20 mouse cellular contexts compared by ENCODE assay signal in genomic region chr3:96033046-96033445, GRCm38 (mm10). TPM values are rescaled to one million over a fixed set of nuclear protein-coding genes. Genes with fewer than 3 reads are reported as not detected.
DNase-seq lines count a peak whose midpoint lies in the region; ATAC-seq lines count a peak whose summit lies in the region.
"Had no signal": no experiment of that assay in that cellular context is flagged by ENCODE, and none has a peak within 500 bp of the region (broad histone marks: within the 10 kb centered on the region; RNA-seq: fewer than 3 reads in every experiment).

No protein-coding gene starts in this region.

- H3K9me3 ChIP-seq in midbrain, embryonic 11.5 days (ENCODE audit: control insufficient read depth, low read length) = no peaks in the 10 kb centered on the region
- no peaks in the 10 kb centered on the region for H3K9me3 ChIP-seq in midbrain, embryonic 10.5 days (replicated peaks)
- H3K9me3 ChIP-seq: hindbrain, embryonic 15.5 days; limb, embryonic 12.5 days; stomach, embryonic 15.5 days had no signal

- DNase-seq in midbrain, embryonic 11.5 days (ENCODE audit: low spot score, missing footprints) = peak; percentile 69
- DNase-seq in midbrain, embryonic 10.5 days (ENCODE audit: low spot score) = no peak
- DNase-seq in thymus, adult 18-20 months = peak; percentile 25 to 54
- DNase-seq in Muller cell, postnatal 12 days (ENCODE audit: inconsistent ontology term) = no peak
- no peak for DNase-seq in adrenal gland, adult (ENCODE audit: inconsistent age in 2 of 2, low spot score in 1 of 2)
- DNase-seq in ovary, postnatal 36 days (ENCODE audit: low spot score) = no peak
- DNase-seq: adrenal gland, adult 8-10 months; cerebellum, adult 18-20 months; gastrocnemius, postnatal 10 days; kidney, adult 11 months; lung, postnatal 10 days; midbrain, embryonic 14.5 days; right cerebral cortex, adult 18-20 months had no signal

- no peaks in the 10 kb centered on the region for H3K4me1 ChIP-seq in midbrain, embryonic 11.5 days (ENCODE audit: control insufficient read depth, insufficient read depth, low read length)
- no peaks in the 10 kb centered on the region for H3K4me1 ChIP-seq in midbrain, embryonic 10.5 days
- H3K4me1 ChIP-seq: hindbrain, embryonic 15.5 days; limb, embryonic 12.5 days; stomach, embryonic 15.5 days had no signal

- no peak overlapping the region for H3K4me3 ChIP-seq in midbrain, embryonic 11.5 days (ENCODE audit: low read depth, low read length)
- H3K4me3 ChIP-seq in midbrain, embryonic 10.5 days = no peak overlapping the region
- H3K4me3 ChIP-seq: hindbrain, embryonic 15.5 days; layer of hippocampus, adult 2 months; left cerebral cortex, adult 2 months; limb, embryonic 12.5 days; stomach, embryonic 15.5 days had no signal

- H3K4me2 ChIP-seq in midbrain, embryonic 11.5 days = no peak overlapping the region
- H3K4me2 ChIP-seq: hindbrain, embryonic 15.5 days; limb, embryonic 12.5 days; stomach, embryonic 15.5 days had no signal

- H3K9ac ChIP-seq in midbrain, embryonic 11.5 days (ENCODE audit: low read length) = no peak overlapping the region
- H3K9ac ChIP-seq: hindbrain, embryonic 15.5 days; limb, embryonic 12.5 days; stomach, embryonic 15.5 days had no signal

- no peak overlapping the region for H3K27ac ChIP-seq in midbrain, embryonic 11.5 days (ENCODE audit: low read depth, low read length)
- no peak overlapping the region for H3K27ac ChIP-seq in midbrain, embryonic 10.5 days (replicated peaks)
- H3K27ac ChIP-seq: hindbrain, embryonic 15.5 days; kidney, postnatal 0 days; layer of hippocampus, adult 2 months; left cerebral cortex, adult 2 months; limb, embryonic 12.5 days; stomach, embryonic 15.5 days had no signal

- 87% methylated on average over 4 of the region's 4 CpGs for WGBS in midbrain, embryonic 11.5 days
- WGBS in midbrain, embryonic 10.5 days = 82% methylated on average over 4 of the region's 4 CpGs

- ATAC-seq in midbrain, embryonic 11.5 days (ENCODE audit: low FRiP score) = no peak
- peak; percentile 26 to 30; a peak in 3 of 4 replicates for ATAC-seq in hematopoietic stem cell, adult 5-6 weeks (replicated peaks in 1 of 2; ENCODE audit: insufficient read depth in 1 of 2, low FRiP score in 2 of 2, low TSS enrichment in 1 of 2, low read depth in 1 of 2, poor library complexity in 2 of 2, severe bottlenecking in 2 of 2)

- no peaks in the 10 kb centered on the region for H3K27me3 ChIP-seq in midbrain, embryonic 11.5 days (ENCODE audit: control insufficient read depth, insufficient read depth, low read length)
- no peaks in the 10 kb centered on the region for H3K27me3 ChIP-seq in midbrain, embryonic 10.5 days (ENCODE audit: low read depth, poor library complexity, severe bottlenecking)
- H3K27me3 ChIP-seq: hindbrain, embryonic 15.5 days; limb, embryonic 12.5 days; stomach, embryonic 15.5 days had no signal

- H3K36me3 ChIP-seq in midbrain, embryonic 11.5 days (ENCODE audit: control insufficient read depth, insufficient read depth, low read length) = no peaks in the 10 kb centered on the region
- peaks cover 10% of the 10 kb centered on the region for H3K36me3 ChIP-seq in midbrain, embryonic 10.5 days
- H3K36me3 ChIP-seq: stomach, embryonic 15.5 days had no signal

RNA-seq across cellular contexts. Expression of gene Vps45, which starts 25.2 kb away (rescaled TPM):
- polyA plus RNA-seq in midbrain, embryonic 11.5 days (2014; fragmentation: Nextera tagmentation; extraction: Ambion mirVana) = 24.7 and 29.5 TPM in 2 replicates
- 28.6 and 33.3 TPM in 2 replicates for polyA plus RNA-seq in midbrain, embryonic 10.5 days (2016; fragmentation: Nextera tagmentation; extraction: Ambion mirVana)
- 14.0 and 29.1 TPM in 2 replicates for total RNA-seq in hematopoietic stem cell, adult 5-6 weeks (2017)

RNA-seq across cellular contexts. Expression of gene Plekho1, which starts 37.2 kb away (rescaled TPM):
- 62.9 and 70.7 TPM in 2 replicates for polyA plus RNA-seq in midbrain, embryonic 11.5 days (2014; fragmentation: Nextera tagmentation; extraction: Ambion mirVana)
- 66.8 and 69.0 TPM in 2 replicates for polyA plus RNA-seq in midbrain, embryonic 10.5 days (2016; fragmentation: Nextera tagmentation; extraction: Ambion mirVana)
- total RNA-seq in hematopoietic stem cell, adult 5-6 weeks (2017) = 37.5 and 41.6 TPM in 2 replicates

Comparison
In these comparisons a context has a peak if more than half of its experiments do, and no peak if none do; other contexts are left out.
1. DNase-seq: peak in midbrain, embryonic 11.5 days (single experiment) and thymus, adult 18-20 months (2 of 2); none in midbrain, embryonic 10.5 days (single experiment), Muller cell, postnatal 12 days (single experiment), adrenal gland, adult (0 of 2) and ovary, postnatal 36 days (single experiment).